Mouse (Mus musculus) E14TG2a.4 (cell line): ENCODE data around the gene Dnal1.

Source experiments
- CTCF ChIP-seq: conservative IDR thresholded peaks from 2 replicates; pipeline ENCODE4 v1.5.1; 2014; ENCODE audit warnings: low read length
- POU5F1 ChIP-seq: IDR thresholded peaks from 2 replicates; pipeline ENCODE4 v1.6.1; 2014; ENCODE audit warnings: low read length, borderline replicate concordance

DNA sequence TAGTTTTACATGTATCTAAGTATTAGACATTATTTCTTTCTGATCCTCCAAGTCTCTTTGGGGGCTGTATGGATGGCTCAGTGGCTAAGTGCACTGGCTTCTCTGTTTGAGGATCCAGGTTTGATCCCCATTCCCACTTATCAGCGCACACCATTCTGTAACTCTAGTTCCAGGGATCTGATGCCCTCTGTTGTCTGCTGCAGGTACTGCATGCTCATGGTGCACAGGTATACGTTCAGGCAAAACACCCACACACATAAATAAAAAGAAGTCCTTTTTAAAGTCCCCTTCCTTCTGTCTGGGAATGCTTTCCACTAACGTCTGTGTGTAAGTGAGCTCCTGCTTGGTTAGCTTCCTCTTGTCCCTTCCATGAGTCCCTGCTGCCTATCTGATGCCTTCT lies 18.1 kb downstream of the Dnal1 start:
- TF ChIP-seq CTCF (peak; percentile 97), POU5F1 (no peak)
